ENCODE assay signal across 9 mouse cellular contexts in the genomic region with DNA sequence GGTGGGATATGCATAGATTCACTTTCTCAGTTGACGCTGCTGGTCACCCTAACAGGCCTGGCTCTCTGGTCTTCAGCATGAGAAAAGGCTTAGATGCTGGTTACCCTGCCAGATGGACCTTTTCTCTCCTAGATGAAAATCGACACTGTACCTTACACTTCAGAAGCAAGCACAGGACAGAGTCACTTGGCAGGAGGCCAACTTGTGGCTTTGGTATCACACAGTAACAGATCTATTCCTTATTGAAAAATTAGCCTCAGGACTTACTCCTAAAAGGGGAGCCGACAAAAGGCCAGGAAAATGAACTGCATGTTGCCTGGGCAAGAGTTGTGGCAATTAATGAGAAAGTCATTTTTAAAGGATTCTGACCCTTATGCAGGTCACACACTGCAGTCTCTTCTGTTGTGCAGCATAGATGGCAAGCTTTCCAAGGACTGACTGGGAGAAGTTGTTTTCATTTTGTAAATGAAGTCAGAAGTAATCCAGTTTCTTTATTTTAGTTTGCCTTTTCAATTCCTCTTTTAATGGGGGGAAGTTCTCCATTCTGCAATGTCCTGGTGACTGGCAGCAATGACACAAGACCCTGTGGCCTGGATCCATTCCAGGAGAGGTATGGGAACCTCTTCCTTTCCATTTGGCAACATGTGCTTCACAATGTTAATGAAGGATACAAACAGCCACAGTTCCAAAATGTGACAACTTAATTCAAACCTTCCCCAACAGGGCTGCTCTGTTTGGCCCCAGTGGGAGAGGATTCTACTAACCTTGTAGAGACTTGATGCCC. TPM values are rescaled to one million over a fixed set of nuclear protein-coding genes. Genes with fewer than 3 reads are reported as not detected.
DNase-seq lines count a peak whose midpoint lies in the region; ATAC-seq and TF ChIP-seq lines count a peak whose summit lies in the region.
"Had no signal": no experiment of that assay in that cellular context is flagged by ENCODE, and none has a peak within 500 bp of the region (broad histone marks: within the 10 kb centered on the region; RNA-seq: fewer than 3 reads in every experiment).

No protein-coding gene starts in this region.

- H3K36me3 ChIP-seq in liver, adult 2 months (ENCODE audit: control insufficient read depth, insufficient read depth, low read length), result no peaks in the 10 kb centered on the region
- no peaks in the 10 kb centered on the region; the same call in 1 of the 2 replicates for H3K36me3 ChIP-seq in forebrain, embryonic 11.5 days (ENCODE audit: control insufficient read depth, insufficient read depth, low read length)

- H3K4me1 ChIP-seq in liver, adult 2 months (ENCODE audit: control insufficient read depth, insufficient read depth, low read length), result peaks cover 6% of the 10 kb centered on the region; the same call in 1 of the 2 replicates
- H3K4me1 ChIP-seq in forebrain, embryonic 11.5 days (replicated peaks; ENCODE audit: control insufficient read depth, insufficient read depth, low read length), result no peaks in the 10 kb centered on the region

- no peak for ATAC-seq in forebrain, embryonic 11.5 days (replicated peaks; ENCODE audit: low FRiP score)

- H3K4me2 ChIP-seq in forebrain, embryonic 11.5 days (ENCODE audit: low read depth, low read length, severe bottlenecking), result no peak overlapping the region

- no peaks in the 10 kb centered on the region for H3K9me3 ChIP-seq in forebrain, embryonic 11.5 days (ENCODE audit: control insufficient read depth, low read length)

- peak; percentile 51 for DNase-seq in layer of hippocampus, adult 9-11 months
- DNase-seq in layer of hippocampus, postnatal 25 days (ENCODE audit: extremely low spot score in 1 of 2, low spot score in 1 of 2), result no peak
- DNase-seq in cerebellum, adult 8-10 months, result peak; percentile 21
- DNase-seq in liver, adult 2 months (ENCODE audit: extremely low read depth, low read depth, low spot score), result peak; percentile 36
- DNase-seq in monocyte, adult 2 months (ENCODE audit: low read depth in 1 of 2, low spot score in 2 of 2), result peak; percentile 77 to 80
- DNase-seq in neural tube, embryonic 10.5 days (ENCODE audit: extremely low spot score, low spot score), result no peak
- DNase-seq in forebrain, embryonic 11.5 days (ENCODE audit: low spot score), result no peak
- DNase-seq in left cerebral cortex, adult 11 months (ENCODE audit: low spot score), result no peak
- DNase-seq: thymus, postnatal 25 days had no signal

- H3K27ac ChIP-seq in liver, adult 2 months (replicated peaks; ENCODE audit: insufficient read depth, low read depth, low read length), result no peak overlapping the region
- H3K27ac ChIP-seq in forebrain, embryonic 11.5 days (ENCODE audit: low read depth, low read length), result no peak overlapping the region

- no peaks in the 10 kb centered on the region for H3K79me2 ChIP-seq in liver, adult 2 months (ENCODE audit: control insufficient read depth, insufficient read depth, low read length)

- 65% methylated on average over 3 of the region's 3 CpGs for WGBS in liver, adult 2 months
- 83% methylated on average over 3 of the region's 3 CpGs for WGBS in forebrain, embryonic 11.5 days

- no peak for TF ChIP-seq POLR2A in liver, adult 2 months (IDR thresholded peaks at IDR 0.05; ENCODE audit: extremely low read depth, insufficient read depth, low read length)

- H3K9ac ChIP-seq in liver, adult 2 months (ENCODE audit: low read depth, low read length), result no peak overlapping the region
- no peak overlapping the region for H3K9ac ChIP-seq in forebrain, embryonic 11.5 days (ENCODE audit: low read length)

- TF ChIP-seq CTCF in liver, adult 2 months (IDR thresholded peaks at IDR 0.05; ENCODE audit: low read depth, low read length), result no peak

- no peak overlapping the region for H3K4me3 ChIP-seq in liver, adult 2 months (ENCODE audit: insufficient read depth, low read depth, low read length)
- H3K4me3 ChIP-seq in forebrain, embryonic 11.5 days (ENCODE audit: low read depth, low read length), result no peak overlapping the region

- H3K27me3 ChIP-seq in liver, adult 2 months (ENCODE audit: control insufficient read depth, insufficient read depth, low read length), result no peaks in the 10 kb centered on the region
- H3K27me3 ChIP-seq in forebrain, embryonic 11.5 days (ENCODE audit: control insufficient read depth, insufficient read depth, low read length), result no peaks in the 10 kb centered on the region

RNA-seq across cellular contexts. Expression of a gene that starts 59.7 kb away (rescaled TPM):
- total RNA-seq in layer of hippocampus, postnatal 25 days (2021), result 10 to 100 TPM; 68.7 to 70.4 TPM
- total RNA-seq in liver, adult 2 months (2014; rRNA removed), result 3.0 and 3.9 TPM in 2 replicates
- 1.4 and 1.6 TPM in 2 replicates for polyA plus RNA-seq in liver, adult 2 months (2012; rRNA removed)
- 49.2 and 55.3 TPM in 2 replicates for polyA plus RNA-seq in forebrain, embryonic 11.5 days (2014; fragmentation: Nextera tagmentation; extraction: Ambion mirVana)

Comparison
In these comparisons a context has a peak if more than half of its experiments do, and no peak if none do; other contexts are left out.
1. DNase-seq: peak in layer of hippocampus, adult 9-11 months (single experiment), cerebellum, adult 8-10 months (single experiment), liver, adult 2 months (single experiment) and monocyte, adult 2 months (2 of 2); none in layer of hippocampus, postnatal 25 days (0 of 2), neural tube, embryonic 10.5 days (single experiment), forebrain, embryonic 11.5 days (single experiment) and left cerebral cortex, adult 11 months (single experiment).
2. RNA of a gene that starts 59.7 kb away (total RNA-seq): 68.7 to 70.4 TPM in layer of hippocampus, postnatal 25 days; 3.0 to 3.9 TPM in liver, adult 2 months; every median in the first group is over 10 times any median in the second.